Mouse (Mus musculus) ES-Bruce4 (cell line): Measurements from ENCODE around the gene Car10. TPM values are rescaled to one million over a fixed set of nuclear protein-coding genes. Genes with fewer than 3 reads are reported as not detected.
A peak's percentile ranks its signal among the peaks of the same experiment; 100 is the strongest.

Experiments used
- H3K27ac ChIP-seq: 2 replicates; pipeline ENCODE4 v1.5.1; 2012; ENCODE audit warnings: low read length, inconsistent platforms; ENCODE audit not compliant: insufficient read depth
- H3K27me3 ChIP-seq: 2 replicates; pipeline ENCODE4 v1.6.1; 2012; ENCODE audit warnings: mild to moderate bottlenecking, low read length, inconsistent platforms; ENCODE audit not compliant: control insufficient read depth, poor library complexity, insufficient read depth, severe bottlenecking
- H3K36me3 ChIP-seq: 2 replicates; pipeline ENCODE4 v1.6.1; 2012; ENCODE audit warnings: inconsistent platforms, mild to moderate bottlenecking, low read length, moderate library complexity; ENCODE audit not compliant: control insufficient read depth, poor library complexity, insufficient read depth, severe bottlenecking
- H3K4me1 ChIP-seq: one replicate; pipeline ENCODE4 v1.8.1; 2011; ENCODE audit warnings: low read length; ENCODE audit not compliant: control insufficient read depth, insufficient read depth
- H3K4me3 ChIP-seq: 2 replicates; pipeline ENCODE4 v1.5.1; 2011; ENCODE audit warnings: low read depth, mild to moderate bottlenecking, low read length
- H3K9ac ChIP-seq: 2 replicates; pipeline ENCODE4 v1.6.1; 2012; ENCODE audit warnings: low read depth, mild to moderate bottlenecking, inconsistent platforms; ENCODE audit not compliant: poor library complexity, severe bottlenecking
- H3K9me3 ChIP-seq: replicated peaks from 2 replicates; pipeline ENCODE4 v1.6.1; 2012; ENCODE audit warnings: mild to moderate bottlenecking, low read length, inconsistent platforms; ENCODE audit not compliant: control insufficient read depth, poor library complexity, insufficient read depth, severe bottlenecking
- CTCF ChIP-seq: IDR thresholded peaks from one replicate; pipeline ENCODE4 v1.8.1; 2011; ENCODE audit warnings: low read depth, low read length
- EP300 ChIP-seq: IDR thresholded peaks from 2 replicates; pipeline ENCODE4 v1.6.1; 2011; ENCODE audit warnings: low read depth, low read length; ENCODE audit not compliant: insufficient read depth
- POLR2A ChIP-seq: IDR thresholded peaks from one replicate; pipeline ENCODE4 v1.8.1; 2011; ENCODE audit warnings: low read length; ENCODE audit not compliant: insufficient read depth
- polyA plus RNA-seq: library from polyadenylated mRNA; stranded (reverse); fragments of >200 nt; gene quantifications from 2 replicates; pipeline ENCODE4 v1.2.4, GENCODE M21; 2011; ENCODE audit warnings: low read depth; ENCODE audit not compliant: missing spikeins, insufficient read depth, insufficient read length

Car10 gene
- polyA plus RNA-seq, 1 experiment, result not detected

DNA sequence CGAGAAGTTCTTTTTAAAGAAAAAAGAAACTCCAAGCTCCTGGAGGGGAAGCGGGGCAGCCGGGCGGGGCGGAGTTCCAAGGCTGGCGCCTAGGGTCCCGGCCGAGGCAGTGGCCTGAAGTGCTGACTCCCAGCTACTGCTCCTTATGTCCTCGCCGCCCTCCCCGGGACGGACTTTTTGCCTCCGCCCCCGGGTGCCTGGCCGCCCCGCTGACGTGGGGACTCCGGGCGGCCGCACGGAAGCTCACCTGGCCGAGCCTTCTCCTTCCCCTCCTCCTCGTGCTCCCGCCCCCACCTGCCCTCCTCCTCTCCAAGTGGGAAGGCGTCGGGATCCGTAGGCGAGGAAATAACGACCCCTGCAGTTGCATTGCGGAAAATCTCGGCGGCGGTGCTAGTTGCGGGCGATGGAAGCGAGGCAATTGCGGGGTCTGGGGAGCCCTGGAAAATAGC is 1.1 kb downstream of the Car10 start:
- Histone ChIP-seq H3K9ac (peak overlapping the region; percentile 21), H3K4me1 (no peaks in the 10 kb centered on the region), H3K27me3 (peaks cover 19% of the 10 kb centered on the region), H3K36me3 (no peaks in the 10 kb centered on the region), H3K9me3 (no peaks in the 10 kb centered on the region), H3K4me3 (peak overlapping the region; percentile 45), H3K27ac (no peak overlapping the region)
- TF ChIP-seq EP300 (no peak), POLR2A (no peak), CTCF (no peak)

DNA sequence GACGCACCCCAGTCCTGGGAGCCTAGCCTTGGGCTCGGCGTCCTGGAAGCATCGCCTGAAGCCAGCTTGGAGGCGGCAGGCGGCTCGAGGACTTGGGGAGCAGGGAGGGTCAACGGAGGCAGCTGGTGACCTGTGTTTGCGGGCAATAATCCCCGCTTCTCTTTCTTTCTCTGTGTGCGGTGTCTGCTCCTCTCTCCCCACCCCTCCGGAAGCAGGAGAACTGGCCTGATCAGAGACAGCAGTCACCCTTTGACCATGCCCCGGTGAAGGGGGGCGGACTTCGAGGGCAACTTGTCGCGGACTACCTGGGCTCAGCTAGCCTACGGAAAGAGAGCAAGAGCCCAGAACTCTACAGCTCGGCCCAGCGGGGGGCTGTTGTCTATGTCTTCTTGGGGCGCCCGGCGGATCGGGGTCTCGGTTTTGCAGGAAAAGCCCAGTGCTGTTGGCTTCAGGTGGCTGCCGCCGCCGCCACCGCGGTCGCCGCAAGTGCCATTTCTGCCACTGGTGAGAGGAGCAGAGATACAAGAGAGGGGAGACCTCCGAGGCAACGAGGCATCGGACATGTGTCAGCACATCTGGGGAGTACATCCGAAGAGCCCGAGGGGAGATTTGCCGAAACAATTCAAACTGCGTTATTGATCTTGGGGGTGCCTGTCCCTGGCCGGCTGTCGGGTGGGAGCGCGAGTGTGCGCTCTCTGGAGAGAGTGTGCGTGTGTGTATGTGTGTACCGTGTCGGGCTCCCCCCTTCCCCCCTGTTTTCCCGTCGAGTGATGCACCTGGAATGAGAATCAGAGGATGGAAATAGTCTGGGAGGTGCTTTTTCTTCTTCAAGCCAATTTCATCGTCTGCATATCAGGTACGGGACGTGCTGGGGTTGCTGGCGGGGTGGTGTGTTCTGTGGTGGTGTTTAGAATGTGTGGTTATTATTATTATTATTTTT is 1.9 kb downstream of the Car10 start:
- no peaks in the 10 kb centered on the region for H3K9me3 ChIP-seq
- peak overlapping the region; percentile 45 for H3K4me3 ChIP-seq
- TF ChIP-seq CTCF, result no peak
- no peak for TF ChIP-seq EP300
- no peak for TF ChIP-seq POLR2A
- no peak overlapping the region for H3K9ac ChIP-seq
- H3K36me3 ChIP-seq, result no peaks in the 10 kb centered on the region
- H3K27ac ChIP-seq, result no peak overlapping the region
- no peaks in the 10 kb centered on the region for H3K4me1 ChIP-seq
- peaks cover 19% of the 10 kb centered on the region for H3K27me3 ChIP-seq

DNA sequence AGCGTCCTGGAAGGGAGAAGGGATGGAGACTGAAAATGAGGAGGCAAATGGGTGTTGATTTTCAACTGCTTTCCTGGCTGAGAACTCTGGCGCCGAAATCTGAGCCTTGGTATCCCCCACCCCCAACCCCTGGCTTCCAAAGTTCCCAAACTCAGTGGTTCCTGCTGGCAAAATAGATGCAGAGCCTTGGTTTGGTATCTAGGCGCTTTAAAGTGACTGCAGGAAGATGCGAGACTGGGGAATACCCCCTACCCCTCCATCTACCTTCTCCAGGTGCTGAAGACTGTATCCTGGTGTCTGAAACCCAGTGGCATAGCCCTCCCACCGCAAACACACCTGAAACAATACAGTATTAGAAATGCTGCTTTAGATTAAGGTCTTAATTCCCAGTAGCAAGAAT is 2.8 kb downstream of the Car10 start:
- Histone ChIP-seq H3K27me3 (peaks cover 19% of the 10 kb centered on the region), H3K4me1 (no peaks in the 10 kb centered on the region), H3K9ac (no peak overlapping the region), H3K36me3 (no peaks in the 10 kb centered on the region), H3K27ac (no peak overlapping the region), H3K9me3 (no peaks in the 10 kb centered on the region), H3K4me3 (no peak overlapping the region)
- no peak for TF ChIP-seq CTCF

DNA sequence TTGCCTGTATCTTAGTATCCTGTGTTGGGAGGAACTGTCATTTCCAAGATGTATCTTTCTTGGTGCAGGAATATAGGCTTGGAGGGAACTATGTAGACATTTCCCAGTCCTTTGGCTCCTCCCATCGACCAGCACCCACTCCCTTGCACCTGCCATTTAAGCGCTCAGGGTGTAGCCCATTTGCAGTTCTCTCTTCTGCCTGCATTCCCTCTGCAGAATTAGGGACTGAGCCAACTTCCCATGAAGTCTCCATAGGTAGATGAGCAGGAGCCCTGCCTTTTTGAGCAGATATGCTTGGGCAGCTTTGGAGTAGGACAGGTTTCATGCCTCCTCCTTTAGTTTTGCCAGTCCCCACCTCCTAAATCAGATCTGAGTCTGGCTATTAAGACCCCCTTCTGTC is 3.3 kb downstream of the Car10 start:
- Histone ChIP-seq H3K9ac (no peak overlapping the region), H3K27me3 (peaks cover 19% of the 10 kb centered on the region)

DNA sequence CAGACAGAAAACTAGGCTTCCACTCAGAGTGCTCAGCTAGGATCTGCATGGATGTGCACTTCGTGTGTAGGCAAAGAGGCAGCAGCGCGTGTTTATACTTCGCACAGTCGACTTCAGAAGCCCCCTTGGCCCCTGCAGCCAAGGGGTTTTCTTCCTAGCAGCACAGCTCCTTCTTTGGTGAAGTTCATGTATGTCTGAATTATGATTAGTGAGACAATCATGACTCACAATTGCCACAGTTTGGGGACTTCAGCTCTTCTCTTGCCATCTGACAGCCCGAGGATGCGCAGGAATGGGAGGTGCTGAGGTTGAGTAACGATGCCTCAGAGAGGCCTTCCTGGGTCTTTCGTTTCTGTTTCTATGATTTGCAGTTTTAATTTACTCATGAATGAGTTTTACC is 4.5 kb downstream of the Car10 start:
- H3K27me3 ChIP-seq, result peaks cover 19% of the 10 kb centered on the region

More for the DNA sequence above, 3.3 kb downstream of the Car10 start:
- no peaks in the 10 kb centered on the region for H3K36me3 ChIP-seq
- TF ChIP-seq POLR2A (no peak), EP300 (no peak), CTCF (no peak)
- H3K4me1 ChIP-seq, result no peaks in the 10 kb centered on the region
- H3K9me3 ChIP-seq, result no peaks in the 10 kb centered on the region
- H3K4me3 ChIP-seq, result no peak overlapping the region
- no peak overlapping the region for H3K27ac ChIP-seq

DNA sequence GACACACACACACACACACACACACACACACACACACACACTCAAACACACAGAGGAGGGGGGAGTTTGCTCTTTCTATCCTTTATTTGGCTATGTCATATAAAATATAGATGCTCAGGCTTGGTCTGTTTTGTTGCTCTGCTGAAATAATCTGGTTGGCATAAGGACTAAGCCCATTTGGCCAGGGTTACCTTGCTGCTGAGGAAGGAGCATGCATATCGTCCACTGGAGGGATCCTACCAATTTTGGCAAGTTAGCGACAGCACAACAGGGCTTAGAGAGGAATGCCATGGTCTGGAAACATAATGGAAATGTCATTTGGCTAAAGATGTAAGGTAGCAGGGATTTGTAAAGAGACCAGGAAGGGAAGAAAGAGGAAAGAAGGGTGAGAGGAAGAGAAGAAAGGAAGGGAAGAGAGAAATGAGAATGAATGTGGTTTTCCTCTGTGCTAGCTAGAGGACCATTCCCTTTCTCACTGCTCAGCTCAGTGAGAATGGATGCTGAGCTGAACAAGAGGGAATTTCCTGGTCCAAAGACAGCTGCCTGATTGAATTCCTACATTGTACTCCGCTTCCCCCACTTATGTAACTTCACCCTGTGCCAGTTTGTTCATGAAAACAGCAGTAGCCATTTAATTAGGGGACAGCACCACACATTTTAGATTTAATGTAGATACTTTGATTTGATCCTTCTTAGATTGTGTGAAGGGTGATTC is 5.4 kb downstream of the Car10 start:
- Histone ChIP-seq H3K27ac (no peak overlapping the region), H3K27me3 (peaks cover 13% of the 10 kb centered on the region), H3K4me1 (no peaks in the 10 kb centered on the region), H3K9me3 (no peaks in the 10 kb centered on the region), H3K4me3 (no peak overlapping the region), H3K36me3 (no peaks in the 10 kb centered on the region), H3K9ac (no peak overlapping the region)
- TF ChIP-seq POLR2A (no peak), EP300 (no peak), CTCF (no peak)

More for the DNA sequence above, 4.5 kb downstream of the Car10 start:
- Histone ChIP-seq H3K36me3 (no peaks in the 10 kb centered on the region), H3K4me1 (no peaks in the 10 kb centered on the region), H3K9me3 (no peaks in the 10 kb centered on the region), H3K27ac (no peak overlapping the region), H3K9ac (no peak overlapping the region), H3K4me3 (no peak overlapping the region)
- TF ChIP-seq EP300 (no peak), POLR2A (no peak), CTCF (no peak)
